ENCODE assay signal across 23 mouse cellular contexts in the genomic region with DNA sequence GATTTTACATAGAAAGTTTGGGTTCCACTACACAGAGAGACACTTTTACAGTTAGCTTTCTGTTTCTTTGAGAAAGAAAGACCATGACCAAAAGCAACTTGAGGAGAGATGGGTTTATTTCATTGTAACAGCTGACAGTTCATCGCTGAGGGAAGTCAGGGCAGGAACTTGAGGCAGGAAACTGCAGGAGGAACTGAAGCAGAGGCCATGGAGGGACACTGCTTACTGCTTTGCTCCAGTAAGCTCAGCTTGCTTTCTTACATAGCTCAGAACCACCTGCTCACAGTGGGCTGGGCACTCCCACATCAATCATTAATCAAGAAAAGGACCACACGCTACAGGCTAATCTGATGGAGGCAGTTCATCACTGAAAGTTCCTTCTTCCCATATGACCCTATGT. TPM values are rescaled to one million over a fixed set of nuclear protein-coding genes. Genes with fewer than 3 reads are reported as not detected.
DNase-seq lines count a peak whose midpoint lies in the region; ATAC-seq and TF ChIP-seq lines count a peak whose summit lies in the region.
"Had no signal": no experiment of that assay in that cellular context is flagged by ENCODE, and none has a peak within 500 bp of the region (broad histone marks: within the 10 kb centered on the region; RNA-seq: fewer than 3 reads in every experiment).

No protein-coding gene starts in this region.

- ATAC-seq in midbrain, embryonic 11.5 days (ENCODE audit: low FRiP score): no peak
- ATAC-seq in midbrain, embryonic 16.5 days: no peak
- ATAC-seq: forebrain, embryonic 15.5 days; inflammation-experienced regulatory T-cells, adult 6 months; midbrain, embryonic 13.5 days had no signal

- no peak for TF ChIP-seq CTCF in CH12.LX (conservative IDR thresholded peaks at IDR 0.05 in 1 of 2, IDR thresholded peaks at IDR 0.05 in 1 of 2; ENCODE audit: low read depth in 2 of 2, low read length in 2 of 2)

- dilution Hi-C loops in CH12.LX (cut with MboI; ENCODE audit: extremely low pct_ligation_motif_present, extremely low pct_unique_long_range_greater_than_20kb, low sequenced_read_pairs): no loop called here

- peak; percentile 4 for DNase-seq in midbrain, embryonic 11.5 days (ENCODE audit: low spot score, missing footprints)
- peak; percentile 15 for DNase-seq in CH12.LX (ENCODE audit: extremely low read depth)
- peak; percentile 22 for DNase-seq in kidney, postnatal 10 days
- DNase-seq in splenic B cell, adult 2 months (ENCODE audit: low read depth, low spot score): peak; percentile 83
- no peak for DNase-seq in urinary bladder, postnatal 25 days (ENCODE audit: low spot score)
- no peak for DNase-seq in adrenal gland, adult 18-20 months (ENCODE audit: low spot score in 2 of 2)
- DNase-seq: cerebellum, adult 11 months; cerebellum, adult 9-11 months; gastrocnemius, postnatal 10 days; heart, adult 18-20 months; heart, postnatal 14 days; liver, embryonic 13.5 days; lung, adult 2 months; lung, postnatal 14 days; right cerebral cortex, postnatal 14 days had no signal

- no peak for TF ChIP-seq POLR2A in CH12.LX (IDR thresholded peaks at IDR 0.05; ENCODE audit: low read depth, low read length)

- no peaks in the 10 kb centered on the region for H3K9me3 ChIP-seq in midbrain, embryonic 11.5 days (ENCODE audit: control insufficient read depth, low read length)
- H3K9me3 ChIP-seq in midbrain, embryonic 16.5 days (replicated peaks; ENCODE audit: control insufficient read depth, low read length, poor library complexity, severe bottlenecking): no peaks in the 10 kb centered on the region
- H3K9me3 ChIP-seq in CH12.LX (replicated peaks; ENCODE audit: low read length): no peaks in the 10 kb centered on the region
- H3K9me3 ChIP-seq: embryonic facial prominence, embryonic 15.5 days; forebrain, embryonic 15.5 days; heart, embryonic 13.5 days; hindbrain, embryonic 13.5 days; liver, embryonic 13.5 days; midbrain, embryonic 13.5 days had no signal

- no peak for TF ChIP-seq RAD21 in CH12.LX (IDR thresholded peaks at IDR 0.05; ENCODE audit: low read depth, low read length)

- no peak overlapping the region for H3K27ac ChIP-seq in midbrain, embryonic 11.5 days (ENCODE audit: low read depth, low read length)
- no peak overlapping the region for H3K27ac ChIP-seq in midbrain, embryonic 16.5 days (ENCODE audit: low read length)
- H3K27ac ChIP-seq in CH12.LX (ENCODE audit: insufficient read depth, low read depth): no peak overlapping the region
- H3K27ac ChIP-seq: embryonic facial prominence, embryonic 15.5 days; forebrain, embryonic 15.5 days; heart, embryonic 13.5 days; hindbrain, embryonic 13.5 days; left cerebral cortex, adult 2 months; liver, embryonic 13.5 days; midbrain, embryonic 13.5 days had no signal

- H3K36me3 ChIP-seq in midbrain, embryonic 11.5 days (ENCODE audit: control insufficient read depth, insufficient read depth, low read length): peaks cover 7% of the 10 kb centered on the region; the same call in 1 of the 2 replicates
- peaks cover 12% of the 10 kb centered on the region for H3K36me3 ChIP-seq in midbrain, embryonic 16.5 days (ENCODE audit: control insufficient read depth, insufficient read depth, low read length)
- peaks cover 57 to 90% of the 10 kb centered on the region in 2 experiments for H3K36me3 ChIP-seq in CH12.LX (replicated peaks in 1 of 2; ENCODE audit: control insufficient read depth in 1 of 2, insufficient read depth in 1 of 2, low read length in 1 of 2)
- H3K36me3 ChIP-seq in splenic B cell, adult 2 months (ENCODE audit: control insufficient read depth, insufficient read depth, low read length, poor library complexity, severe bottlenecking): peaks cover 4% of the 10 kb centered on the region

- H3K4me1 ChIP-seq in midbrain, embryonic 11.5 days (ENCODE audit: control insufficient read depth, insufficient read depth, low read length): no peaks in the 10 kb centered on the region
- H3K4me1 ChIP-seq in midbrain, embryonic 16.5 days (ENCODE audit: control insufficient read depth, insufficient read depth, low read length): no peaks in the 10 kb centered on the region
- H3K4me1 ChIP-seq in CH12.LX (ENCODE audit: control insufficient read depth in 1 of 2, insufficient read depth in 2 of 2): peaks cover 0 to 12% of the 10 kb centered on the region in 2 experiments; a peak in 2 of 4 replicates
- H3K4me1 ChIP-seq: embryonic facial prominence, embryonic 15.5 days; forebrain, embryonic 15.5 days; heart, embryonic 13.5 days; liver, embryonic 13.5 days; midbrain, embryonic 13.5 days had no signal

- in situ Hi-C loops in CH12.LX (cut with MboI; ENCODE audit: low pct_ligation_motif_present, low pct_unique_long_range_greater_than_20kb, low sequenced_read_pairs): no loop called here

- H3K79me2 ChIP-seq in CH12.LX (replicated peaks; ENCODE audit: control insufficient read depth, extremely low read depth, insufficient read depth, poor library complexity, severe bottlenecking): no peaks in the 10 kb centered on the region

- no peak overlapping the region for H3K4me3 ChIP-seq in midbrain, embryonic 11.5 days (ENCODE audit: low read depth, low read length)
- no peak overlapping the region for H3K4me3 ChIP-seq in midbrain, embryonic 16.5 days (ENCODE audit: low read depth, low read length)
- no peak overlapping the region for H3K4me3 ChIP-seq in CH12.LX (replicated peaks in 1 of 3; ENCODE audit: low read depth in 2 of 3, low read length in 2 of 3, poor library complexity in 1 of 3)
- H3K4me3 ChIP-seq: embryonic facial prominence, embryonic 15.5 days; forebrain, embryonic 15.5 days; heart, embryonic 13.5 days; hindbrain, embryonic 13.5 days; left cerebral cortex, adult 2 months; liver, embryonic 13.5 days; midbrain, embryonic 13.5 days had no signal

- no peak overlapping the region for H3K9ac ChIP-seq in midbrain, embryonic 11.5 days (ENCODE audit: low read length)
- no peak overlapping the region for H3K9ac ChIP-seq in midbrain, embryonic 16.5 days (ENCODE audit: low read depth, low read length)
- no peak overlapping the region for H3K9ac ChIP-seq in CH12.LX (ENCODE audit: insufficient read depth, low read depth)
- H3K9ac ChIP-seq: embryonic facial prominence, embryonic 15.5 days; forebrain, embryonic 15.5 days; heart, embryonic 13.5 days; hindbrain, embryonic 13.5 days; liver, embryonic 13.5 days; midbrain, embryonic 13.5 days had no signal

- H3K4me2 ChIP-seq in midbrain, embryonic 11.5 days: no peak overlapping the region
- H3K4me2 ChIP-seq in midbrain, embryonic 16.5 days (ENCODE audit: low read length): no peak overlapping the region
- H3K4me2 ChIP-seq in CH12.LX (ENCODE audit: insufficient read depth, low read depth, poor library complexity, severe bottlenecking): no peak overlapping the region
- H3K4me2 ChIP-seq: embryonic facial prominence, embryonic 15.5 days; forebrain, embryonic 15.5 days; heart, embryonic 13.5 days; hindbrain, embryonic 13.5 days; liver, embryonic 13.5 days; midbrain, embryonic 13.5 days had no signal

- no peak for TF ChIP-seq EP300 in CH12.LX (IDR thresholded peaks at IDR 0.05; ENCODE audit: low read length)

- WGBS in midbrain, embryonic 11.5 days: 77% methylated on average over 2 of the region's 2 CpGs
- WGBS in midbrain, embryonic 16.5 days: 76% methylated on average over 2 of the region's 2 CpGs

- no peaks in the 10 kb centered on the region for H3K27me3 ChIP-seq in midbrain, embryonic 11.5 days (ENCODE audit: control insufficient read depth, insufficient read depth, low read length)
- no peaks in the 10 kb centered on the region for H3K27me3 ChIP-seq in midbrain, embryonic 16.5 days (ENCODE audit: control insufficient read depth, insufficient read depth, low read depth, low read length)
- no peaks in the 10 kb centered on the region for H3K27me3 ChIP-seq in CH12.LX (replicated peaks)
- no peaks in the 10 kb centered on the region for H3K27me3 ChIP-seq in splenic B cell, adult 2 months (ENCODE audit: control insufficient read depth, insufficient read depth, low read length, poor library complexity, severe bottlenecking)
- H3K27me3 ChIP-seq: embryonic facial prominence, embryonic 15.5 days; forebrain, embryonic 15.5 days; heart, embryonic 13.5 days; hindbrain, embryonic 13.5 days; liver, embryonic 13.5 days; midbrain, embryonic 13.5 days had no signal

TF ChIP-seq in CH12.LX, 34 proteins besides CTCF, POLR2A, EP300 and RAD21:
- no peak for TF ChIP-seq SMC3 (IDR thresholded peaks at IDR 0.05; ENCODE audit: low read depth, low read length)
- no peak for TF ChIP-seq IRF4 (IDR thresholded peaks at IDR 0.05; ENCODE audit: low read depth, low read length)
- TF ChIP-seq CHD2 (IDR thresholded peaks at IDR 0.05; ENCODE audit: low read length): no peak
- no peak for TF ChIP-seq MAX (IDR thresholded peaks at IDR 0.05; ENCODE audit: low read length)
- no peak for TF ChIP-seq NRF1 (IDR thresholded peaks at IDR 0.05; ENCODE audit: low read depth, low read length)
- TF ChIP-seq UBTF (IDR thresholded peaks at IDR 0.05; ENCODE audit: low read depth, low read length): no peak
- no peak for TF ChIP-seq RCOR1 (conservative IDR thresholded peaks at IDR 0.05; ENCODE audit: low read depth, low read length)
- TF ChIP-seq HCFC1 (IDR thresholded peaks at IDR 0.05; ENCODE audit: low read depth, low read length): no peak
- TF ChIP-seq SIN3A (IDR thresholded peaks at IDR 0.05; ENCODE audit: low read length): no peak
- TF ChIP-seq BHLHE40 (IDR thresholded peaks at IDR 0.05; ENCODE audit: low read depth, low read length): no peak
- no peak for TF ChIP-seq PAX5 (IDR thresholded peaks at IDR 0.05; ENCODE audit: low read length)

RNA-seq across cellular contexts. Expression of gene Pik3r4, which starts 13.4 kb away (rescaled TPM):
- polyA plus RNA-seq in midbrain, embryonic 11.5 days (2014; fragmentation: Nextera tagmentation; extraction: Ambion mirVana): 25.4 and 27.4 TPM in 2 replicates
- 18.0 and 19.8 TPM in 2 replicates for polyA plus RNA-seq in midbrain, embryonic 16.5 days (2015; fragmentation: Nextera tagmentation; extraction: Ambion mirVana)
- 18.3 and 18.4 TPM in 2 replicates for total RNA-seq in CH12.LX (2012; rRNA removed)
- total RNA-seq in CH12.LX (2014; rRNA removed): 8.5 and 11.4 TPM in 2 replicates
- polyA plus RNA-seq in CH12.LX (2012; ENCODE audit: insufficient read length, low read depth): 24.5 and 26.8 TPM in 2 replicates
- 10 to 100 TPM; 26.6 to 32.0 TPM for total RNA-seq in adrenal gland, adult 18-20 months (2021)

Comparison
In these comparisons a context has a peak if more than half of its experiments do, and no peak if none do; other contexts are left out.
1. DNase-seq: peak in midbrain, embryonic 11.5 days (single experiment), CH12.LX (single experiment), kidney, postnatal 10 days (single experiment) and splenic B cell, adult 2 months (single experiment); none in urinary bladder, postnatal 25 days (single experiment) and adrenal gland, adult 18-20 months (0 of 2).